Mouse (Mus musculus) CD4-positive helper T cell, adult 2 months (primary cell): Measurements from ENCODE around the gene Alg9.

Source experiments
- DNase-seq: peaks from one replicate; pipeline ENCODE4 v3.0.0-alpha.2; 2012; ENCODE audit warnings: low read depth, missing footprints, low spot score

The Alg9 gene

DNA sequence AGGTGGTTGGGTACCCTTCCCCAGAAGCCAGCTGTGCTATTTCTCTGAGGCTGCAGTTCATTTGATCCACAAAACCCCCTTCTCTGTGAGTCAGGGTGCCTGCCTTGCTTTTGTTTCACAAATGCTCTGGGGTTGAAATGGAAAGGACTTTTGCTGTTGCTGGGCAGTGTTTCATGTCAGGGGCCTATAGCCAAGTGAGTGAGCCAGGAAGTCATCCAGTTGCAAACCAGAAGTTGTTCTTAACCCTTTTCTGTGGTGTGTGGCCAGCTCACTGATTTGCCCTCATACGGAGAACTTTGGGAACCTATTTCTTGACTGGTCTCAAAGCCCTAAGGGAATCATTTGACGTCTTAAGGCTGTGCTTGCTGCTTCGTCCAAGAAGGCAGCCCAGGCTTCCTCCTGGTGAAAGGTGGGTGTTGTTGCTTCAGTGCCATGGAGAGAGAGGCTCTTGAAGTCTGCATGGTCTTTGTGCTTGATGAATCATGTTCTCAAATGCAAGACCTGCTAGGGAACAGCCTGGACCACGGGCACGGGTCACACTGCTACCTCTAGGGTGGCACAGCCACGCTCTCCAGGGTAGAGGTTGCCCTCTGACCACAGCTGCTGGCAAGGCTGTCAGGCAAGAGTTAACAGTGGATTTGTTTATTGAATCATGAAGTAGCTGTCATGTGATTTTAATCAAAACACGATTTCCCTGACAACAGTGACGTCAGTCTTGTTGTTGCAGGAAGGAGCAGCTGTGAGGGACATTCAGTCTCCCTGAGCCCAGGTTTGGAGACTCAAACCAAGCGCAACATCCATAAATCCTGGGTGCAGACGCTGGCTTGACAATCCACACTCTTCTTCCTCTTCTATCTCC lies 110.2 kb downstream of the Alg9 start:
- no peak for DNase-seq

GRCm38 (mm10) chr9:50885600-50885987 lies 110.8 kb downstream of the Alg9 start:
- no peak for DNase-seq

GRCm38 (mm10) chr9:50886870-50887269 lies 112.1 kb downstream of the Alg9 start:
- DNase-seq, result no peak

- no peak for DNase-seq
Observed at GRCm38 (mm10) chr9:50887351-50887750, 112.5 kb downstream of the Alg9 start.

DNA sequence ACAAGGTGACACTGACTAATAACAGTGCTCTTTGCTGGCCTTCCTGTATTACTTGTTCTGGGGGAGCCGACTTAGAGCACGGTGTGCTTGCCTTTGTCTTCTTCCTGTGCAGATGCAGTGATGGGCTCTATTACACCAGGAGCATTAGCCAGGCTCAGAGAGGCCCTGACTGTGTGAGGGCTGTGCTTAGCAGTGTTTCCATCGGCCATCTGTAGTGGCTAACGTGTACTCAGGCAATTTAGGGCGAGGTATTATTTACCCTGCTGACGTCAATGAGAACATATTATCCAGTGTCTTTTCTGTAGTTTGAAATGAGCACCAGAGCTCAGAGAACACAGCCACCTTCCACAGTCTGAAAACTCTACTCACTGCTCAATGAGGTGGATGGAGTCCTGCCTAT lies 114.4 kb downstream of the Alg9 start:
- no peak for DNase-seq

DNA sequence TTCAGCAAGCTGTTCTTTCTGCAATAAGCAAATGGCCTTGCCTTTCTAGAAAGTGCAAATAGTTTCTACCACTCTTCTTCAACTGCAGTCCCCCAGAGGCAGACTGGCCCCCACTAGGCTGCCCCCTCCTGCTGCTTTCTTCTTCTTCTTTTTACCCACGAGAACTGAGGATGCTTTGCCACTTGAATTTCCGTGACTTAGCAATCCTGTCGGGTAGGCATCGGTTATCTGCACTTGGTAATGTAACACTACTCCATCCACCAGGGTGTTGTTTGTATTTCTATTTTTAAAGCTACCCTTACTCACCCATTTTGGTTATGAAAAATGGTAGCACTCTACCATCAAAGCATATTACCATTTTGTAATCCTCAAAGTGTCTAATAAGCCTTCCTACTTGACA lies 115.1 kb downstream of the Alg9 start:
- no peak for DNase-seq

- DNase-seq, result no peak
Observed at GRCm38 (mm10) chr9:50890494-50891090, 115.8 kb downstream of the Alg9 start.
